ENCODE assay signal across 10 mouse cellular contexts in genomic region chr6:140081739-140082138, GRCm38 (mm10). TPM values are rescaled to one million over a fixed set of nuclear protein-coding genes. Genes with fewer than 3 reads are reported as not detected.
DNase-seq lines count a peak whose midpoint lies in the region; ATAC-seq lines count a peak whose summit lies in the region.
"Had no signal": no experiment of that assay in that cellular context is flagged by ENCODE, and none has a peak within 500 bp of the region (broad histone marks: within the 10 kb centered on the region; RNA-seq: fewer than 3 reads in every experiment).

No protein-coding gene starts in this region.

- no peak overlapping the region for H3K4me3 ChIP-seq in hindbrain, embryonic 10.5 days
- no peak overlapping the region for H3K4me3 ChIP-seq in hindbrain, embryonic 14.5 days (replicated peaks; ENCODE audit: low read length)
- no peak overlapping the region for H3K4me3 ChIP-seq in neural tube, embryonic 12.5 days

- H3K4me2 ChIP-seq in hindbrain, embryonic 14.5 days (replicated peaks) = no peak overlapping the region
- H3K4me2 ChIP-seq in neural tube, embryonic 12.5 days (replicated peaks) = no peak overlapping the region

- H3K9me3 ChIP-seq in hindbrain, embryonic 10.5 days = peaks cover 2% of the 10 kb centered on the region; the same call in 1 of the 2 replicates
- peaks cover 3% of the 10 kb centered on the region; the same call in 1 of the 2 replicates for H3K9me3 ChIP-seq in hindbrain, embryonic 14.5 days (ENCODE audit: control insufficient read depth, low read length)
- H3K9me3 ChIP-seq in neural tube, embryonic 12.5 days = no peaks in the 10 kb centered on the region

- no peak overlapping the region for H3K9ac ChIP-seq in hindbrain, embryonic 14.5 days
- H3K9ac ChIP-seq in neural tube, embryonic 12.5 days = no peak overlapping the region

- WGBS in hindbrain, embryonic 10.5 days = 80% methylated on average over 3 of the region's 3 CpGs
- 85% methylated on average over 3 of the region's 3 CpGs for WGBS in hindbrain, embryonic 14.5 days
- WGBS in neural tube, embryonic 12.5 days = 69% methylated on average over 3 of the region's 3 CpGs

- no peaks in the 10 kb centered on the region for H3K27me3 ChIP-seq in hindbrain, embryonic 10.5 days (ENCODE audit: insufficient read depth, poor library complexity, severe bottlenecking)
- no peaks in the 10 kb centered on the region for H3K27me3 ChIP-seq in hindbrain, embryonic 14.5 days (ENCODE audit: control insufficient read depth, insufficient read depth, low read length)
- H3K27me3 ChIP-seq in neural tube, embryonic 12.5 days (replicated peaks) = no peaks in the 10 kb centered on the region

- ATAC-seq in hindbrain, embryonic 14.5 days (ENCODE audit: low FRiP score) = no peak
- peak; percentile 41; the same call in 1 of the 2 replicates for ATAC-seq in neural tube, embryonic 12.5 days (ENCODE audit: low FRiP score, low read depth)
- peak; percentile 27 to 66; a peak in 2 of 4 replicates for ATAC-seq in hematopoietic stem cell, adult 5-6 weeks (replicated peaks in 1 of 2; ENCODE audit: insufficient read depth in 1 of 2, low FRiP score in 2 of 2, low TSS enrichment in 1 of 2, low read depth in 1 of 2, poor library complexity in 2 of 2, severe bottlenecking in 2 of 2)

- peak; percentile 17 for DNase-seq in hindbrain, embryonic 10.5 days (ENCODE audit: low spot score)
- DNase-seq in hindbrain, embryonic 14.5 days (ENCODE audit: low spot score) = no peak
- DNase-seq in neural tube, embryonic 10.5 days (ENCODE audit: extremely low spot score, low spot score) = no peak
- peak; percentile 40 for DNase-seq in retina, postnatal 1 day
- DNase-seq in ovary, postnatal 36 days (ENCODE audit: low spot score) = no peak
- DNase-seq in right cerebral cortex, postnatal 36 days (ENCODE audit: low spot score in 2 of 2) = no peak
- DNase-seq: right cerebral cortex, postnatal 14 days had no signal

- no peaks in the 10 kb centered on the region for H3K4me1 ChIP-seq in hindbrain, embryonic 10.5 days (replicated peaks)
- H3K4me1 ChIP-seq in hindbrain, embryonic 14.5 days (replicated peaks; ENCODE audit: control insufficient read depth, insufficient read depth, low read length) = no peaks in the 10 kb centered on the region
- no peaks in the 10 kb centered on the region for H3K4me1 ChIP-seq in neural tube, embryonic 12.5 days

- no peaks in the 10 kb centered on the region for H3K36me3 ChIP-seq in hindbrain, embryonic 10.5 days
- H3K36me3 ChIP-seq in hindbrain, embryonic 14.5 days (replicated peaks; ENCODE audit: control insufficient read depth, insufficient read depth) = no peaks in the 10 kb centered on the region
- no peaks in the 10 kb centered on the region for H3K36me3 ChIP-seq in neural tube, embryonic 12.5 days

- H3K27ac ChIP-seq in hindbrain, embryonic 10.5 days = no peak overlapping the region
- no peak overlapping the region for H3K27ac ChIP-seq in hindbrain, embryonic 14.5 days
- H3K27ac ChIP-seq in neural tube, embryonic 12.5 days = no peak overlapping the region

RNA-seq across cellular contexts. Expression of gene Plcz1, which starts 40.5 kb away (rescaled TPM):
- not detected in 2 replicates for polyA plus RNA-seq in hindbrain, embryonic 10.5 days (2016; fragmentation: Nextera tagmentation; extraction: Ambion mirVana)
- polyA plus RNA-seq in hindbrain, embryonic 14.5 days (2014; fragmentation: Nextera tagmentation; extraction: Ambion mirVana) = 0.19 and 0.25 TPM in 2 replicates
- not detected in 2 replicates for polyA plus RNA-seq in neural tube, embryonic 12.5 days (2016; fragmentation: Nextera tagmentation; extraction: Ambion mirVana)
- total RNA-seq in hematopoietic stem cell, adult 5-6 weeks (2017) = not detected in 2 replicates

RNA-seq across cellular contexts. Expression of gene Capza3, which starts 40.7 kb away (rescaled TPM):
- not detected in 2 replicates for polyA plus RNA-seq in hindbrain, embryonic 10.5 days (2016; fragmentation: Nextera tagmentation; extraction: Ambion mirVana)
- not detected in 2 replicates for polyA plus RNA-seq in hindbrain, embryonic 14.5 days (2014; fragmentation: Nextera tagmentation; extraction: Ambion mirVana)
- not detected in 2 replicates for polyA plus RNA-seq in neural tube, embryonic 12.5 days (2016; fragmentation: Nextera tagmentation; extraction: Ambion mirVana)
- not detected in 2 replicates for total RNA-seq in hematopoietic stem cell, adult 5-6 weeks (2017)
- total RNA-seq: left cerebral cortex, postnatal 14 days had no signal

Comparison
In these comparisons a context has a peak if more than half of its experiments do, and no peak if none do; other contexts are left out.
1. DNase-seq: peak in hindbrain, embryonic 10.5 days (single experiment) and retina, postnatal 1 day (single experiment); none in hindbrain, embryonic 14.5 days (single experiment), neural tube, embryonic 10.5 days (single experiment), ovary, postnatal 36 days (single experiment) and right cerebral cortex, postnatal 36 days (0 of 2).